Mouse (Mus musculus): ENCODE data around the gene Ftl1.
"Not testable (repeated sequence)": the region's sequence is repeated elsewhere in the genome, so short reads cannot be mapped to it uniquely, and the experiment has no call there.

Ftl1 gene

DNA sequence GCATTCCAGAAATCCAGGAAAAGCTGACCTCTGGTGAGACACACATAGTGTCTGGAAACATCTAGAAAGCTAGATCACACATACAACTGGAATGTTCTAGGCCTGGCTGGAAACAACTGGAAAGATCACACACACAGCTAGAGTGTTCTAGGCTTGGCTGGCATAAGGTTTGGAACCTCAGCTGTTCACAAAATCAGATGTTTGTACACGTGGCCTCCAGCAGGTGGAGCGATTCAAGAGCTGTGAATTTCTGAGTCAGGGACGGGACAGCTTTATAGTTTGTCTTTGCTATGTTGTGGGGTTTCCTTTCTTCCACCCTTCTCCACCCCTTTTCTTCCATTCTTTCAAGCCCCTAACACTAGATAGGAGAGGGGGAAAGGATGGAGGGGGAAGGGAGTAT, 17.3 kb upstream of the Ftl1 start:
- no peak for DNase-seq (ENCODE audit: extremely low read depth, low read depth, low spot score)

DNA sequence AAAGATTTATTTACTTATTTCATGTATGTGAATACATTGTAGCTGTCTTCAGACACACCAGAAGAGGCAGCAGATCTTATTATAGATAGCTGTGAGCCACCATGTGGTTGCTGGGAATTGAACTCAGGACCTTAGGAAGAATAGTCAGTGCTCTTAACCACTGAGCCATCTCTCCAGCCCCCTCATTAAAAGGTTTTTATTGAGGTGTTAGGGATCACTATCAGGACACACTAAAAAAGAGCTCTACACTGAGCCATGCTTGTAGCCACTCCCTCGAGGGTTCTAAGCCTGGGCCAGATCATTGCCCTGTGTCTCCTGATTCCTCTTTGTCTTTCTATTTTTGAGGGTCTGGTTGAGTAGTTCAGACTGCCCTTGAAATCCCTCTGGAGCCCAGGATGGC, 16.8 kb upstream of the Ftl1 start:
- no peak for DNase-seq (ENCODE audit: extremely low read depth, low read depth, low spot score)

DNA sequence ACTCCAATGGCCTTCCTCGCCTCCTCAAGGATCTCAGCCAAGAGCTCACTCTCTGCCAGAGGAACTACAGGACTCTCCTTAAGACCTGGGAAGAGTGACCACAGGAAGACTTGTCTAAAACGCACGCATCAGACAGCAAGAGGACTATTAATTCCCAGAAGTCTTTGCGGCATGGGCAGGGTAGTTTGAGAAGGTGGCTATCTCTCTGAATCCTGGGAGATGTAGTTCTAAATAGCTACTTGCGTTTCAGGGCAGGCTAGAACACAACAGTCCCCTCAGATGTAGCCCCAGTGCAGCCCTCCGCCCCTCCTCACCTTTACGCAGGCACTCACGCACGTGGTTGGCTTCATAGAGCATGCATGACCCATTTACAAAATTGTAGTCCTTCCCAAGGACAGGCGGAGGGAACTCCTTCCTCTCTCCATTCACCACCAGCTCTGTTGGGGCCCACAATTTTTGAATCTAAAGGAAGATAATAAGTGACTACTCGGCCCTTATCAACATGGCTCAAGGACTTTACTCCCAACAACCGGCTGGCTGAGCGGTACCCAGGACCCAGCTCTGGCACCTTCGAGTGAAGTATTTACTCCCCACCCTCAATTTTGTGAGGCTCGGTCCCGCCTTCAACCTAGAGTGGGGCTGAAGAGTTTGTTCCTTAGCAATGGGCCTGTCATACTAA, 15.7 kb upstream of the Ftl1 start:
- DNase-seq (ENCODE audit: extremely low read depth, low read depth, low spot score) = no peak

DNA sequence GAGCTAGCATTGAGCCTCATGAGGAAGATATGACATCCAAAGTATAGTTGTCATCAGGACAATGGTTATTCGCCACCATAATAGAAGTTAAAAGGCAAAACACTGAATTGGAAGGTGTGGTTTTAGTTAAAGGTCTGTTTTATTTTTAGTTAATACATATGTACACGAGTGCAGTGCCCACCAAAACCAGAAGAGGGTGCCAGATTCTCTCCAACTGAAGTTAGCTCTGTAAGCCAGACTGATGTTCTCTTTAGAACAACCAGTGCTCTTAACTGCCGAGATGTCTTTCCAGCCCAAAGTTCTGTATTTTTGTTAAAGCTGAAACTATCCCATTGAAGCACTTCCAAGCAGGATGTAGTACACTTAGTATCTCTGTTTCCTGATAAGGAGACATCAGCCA, 11.2 kb upstream of the Ftl1 start:
- no peak for DNase-seq (ENCODE audit: extremely low read depth, low read depth, low spot score)

DNA sequence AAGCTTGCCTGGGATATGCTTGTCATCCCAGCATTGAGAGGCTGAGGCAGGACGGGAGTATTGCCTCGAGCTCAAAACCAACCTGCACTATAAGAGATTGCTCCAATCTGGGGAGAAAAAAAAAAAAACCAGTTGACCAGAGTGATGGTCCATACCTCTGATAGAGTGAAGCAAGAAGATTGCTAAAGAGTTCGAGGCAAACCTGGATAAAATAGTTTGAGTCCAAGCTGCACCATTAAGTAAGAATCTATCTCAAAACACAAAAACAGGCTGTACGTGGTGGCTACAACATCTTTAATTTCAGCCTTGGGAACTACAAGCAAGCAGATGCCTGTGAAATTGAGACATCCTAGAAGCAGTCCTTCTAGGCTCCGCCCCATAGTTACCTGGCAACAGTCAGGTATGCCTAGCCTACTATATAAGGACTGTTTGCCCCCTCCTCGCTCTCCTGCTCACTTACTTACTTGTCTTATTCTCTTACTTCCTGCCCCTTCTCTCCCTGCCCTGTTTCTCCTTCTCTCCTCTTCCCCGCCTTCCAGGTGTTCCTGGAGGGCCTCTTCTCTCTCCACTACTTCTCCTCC, 7.5 kb upstream of the Ftl1 start:
- no peak for DNase-seq (ENCODE audit: extremely low read depth, low read depth, low spot score)

DNA sequence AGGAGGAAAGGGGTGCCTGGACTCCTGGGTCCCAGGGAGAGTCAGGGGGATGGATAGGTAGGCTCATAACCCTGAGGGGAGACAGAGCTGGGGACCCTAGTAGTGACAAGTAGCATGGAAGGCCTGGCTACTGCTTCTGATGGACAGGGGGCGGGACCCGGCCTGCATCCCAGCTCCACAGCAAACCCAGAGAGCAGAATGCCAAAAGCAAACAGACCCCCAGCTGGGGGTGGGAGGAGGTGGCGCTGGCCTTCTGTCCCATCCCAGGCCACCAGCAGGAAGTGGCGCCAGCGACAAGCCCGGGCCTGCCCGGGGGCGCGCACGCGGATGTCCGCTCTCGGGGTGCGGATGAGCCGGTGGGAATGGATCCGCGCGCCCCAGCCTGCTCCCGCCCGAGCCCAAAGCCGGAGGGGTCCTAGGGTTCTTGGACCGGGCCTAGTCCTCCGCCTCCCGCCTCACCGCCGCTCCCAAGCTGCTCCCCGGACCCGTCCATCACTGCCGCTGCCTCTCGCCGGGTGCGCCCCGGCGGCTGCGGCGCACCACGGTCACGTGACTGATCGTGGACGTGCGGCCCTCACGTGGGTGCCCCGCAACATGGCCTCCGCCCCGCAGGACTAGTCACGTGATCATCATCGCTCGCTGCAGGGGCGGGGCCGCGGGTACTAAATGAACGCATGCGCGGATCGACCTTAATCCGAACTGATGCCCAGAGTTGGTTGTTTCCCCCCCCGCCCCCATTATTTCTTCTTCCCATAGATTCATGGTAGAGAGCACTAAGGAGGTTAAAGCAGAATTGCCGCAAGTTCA, 6.8 kb upstream of the Ftl1 start, which contains the start of gene Bax:
Gene Bax, minus strand, starts transcription at position 616 of the 807 bp plus-strand sequence.
- DNase-seq (ENCODE audit: extremely low read depth, low read depth, low spot score) = no peak

DNA sequence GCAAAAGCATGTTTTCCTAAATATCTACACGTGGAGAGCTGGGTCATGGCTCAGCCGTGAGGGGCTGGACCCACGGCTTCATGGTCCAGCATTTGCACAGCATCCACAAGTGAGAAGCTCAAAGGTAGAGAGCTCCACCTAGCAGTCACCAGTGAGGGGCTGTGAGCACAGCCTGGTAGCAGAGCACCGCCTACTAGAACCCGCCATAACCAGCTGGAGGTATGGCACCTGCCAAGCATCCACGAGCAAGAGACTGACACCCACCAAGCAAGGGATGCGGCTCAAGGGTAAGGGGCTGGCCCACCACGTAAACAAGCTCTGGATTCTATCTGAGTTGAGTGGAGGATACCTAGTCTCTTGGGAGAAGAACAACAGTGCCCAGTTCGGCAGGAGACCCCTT, 5.9 kb upstream of the Ftl1 start:
- DNase-seq (ENCODE audit: extremely low read depth, low read depth, low spot score) = no peak

DNA sequence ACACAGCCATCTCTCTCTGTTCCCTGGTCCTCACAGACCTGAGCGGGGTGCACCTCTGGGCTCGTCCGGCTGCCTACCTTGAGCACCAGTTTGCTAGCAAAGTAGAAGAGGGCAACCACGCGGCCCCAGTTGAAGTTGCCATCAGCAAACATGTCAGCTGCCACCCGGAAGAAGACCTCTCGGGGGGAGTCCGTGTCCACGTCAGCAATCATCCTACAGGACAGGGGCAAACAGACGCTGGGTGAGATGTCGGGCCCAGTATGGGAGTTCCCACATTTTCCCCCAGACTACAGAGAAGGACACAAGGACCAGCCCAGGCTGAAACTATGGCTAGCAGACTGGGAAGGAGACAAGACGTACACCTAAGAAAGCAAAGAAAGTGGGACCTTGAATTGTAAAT, 5.4 kb upstream of the Ftl1 start:
- DNase-seq (ENCODE audit: extremely low read depth, low read depth, low spot score) = no peak

DNA sequence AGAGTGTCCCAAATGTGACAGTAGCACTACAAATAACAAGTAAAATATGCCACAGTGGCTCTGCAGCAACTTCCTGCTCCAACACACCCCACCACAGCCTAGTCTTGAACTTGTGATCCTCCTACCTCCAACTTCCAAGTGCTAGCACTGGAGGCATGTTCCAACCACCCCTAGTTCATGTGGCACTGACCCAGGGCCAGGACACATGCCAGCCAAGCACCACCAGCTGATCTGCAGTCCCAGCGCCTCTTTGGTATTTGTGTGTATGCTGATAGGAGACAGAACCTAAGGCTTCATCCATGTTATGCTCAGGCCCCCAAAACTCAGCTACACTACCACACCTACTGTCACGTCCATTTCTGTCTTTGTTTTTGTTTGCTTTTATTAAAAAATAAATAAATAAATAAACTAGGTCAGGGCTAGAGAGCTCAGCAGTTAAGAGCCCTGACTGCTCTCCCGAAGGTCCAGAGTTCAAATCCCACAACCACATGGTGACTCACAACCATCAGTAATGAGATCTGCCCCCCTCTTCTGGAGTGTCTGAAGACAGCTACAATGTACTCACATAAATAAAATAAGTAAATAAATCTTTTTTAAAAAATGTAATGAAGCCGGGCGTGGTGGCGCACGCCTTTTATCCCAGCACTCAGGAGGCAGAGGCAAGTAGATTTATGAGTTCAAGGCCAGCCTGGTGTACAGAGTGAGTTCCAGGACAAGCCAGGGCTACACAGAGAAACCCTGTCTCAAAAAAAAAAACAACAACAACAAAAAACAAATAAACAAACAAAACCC, 4.5 kb upstream of the Ftl1 start:
- DNase-seq (ENCODE audit: extremely low read depth, low read depth, low spot score) = no peak

DNA sequence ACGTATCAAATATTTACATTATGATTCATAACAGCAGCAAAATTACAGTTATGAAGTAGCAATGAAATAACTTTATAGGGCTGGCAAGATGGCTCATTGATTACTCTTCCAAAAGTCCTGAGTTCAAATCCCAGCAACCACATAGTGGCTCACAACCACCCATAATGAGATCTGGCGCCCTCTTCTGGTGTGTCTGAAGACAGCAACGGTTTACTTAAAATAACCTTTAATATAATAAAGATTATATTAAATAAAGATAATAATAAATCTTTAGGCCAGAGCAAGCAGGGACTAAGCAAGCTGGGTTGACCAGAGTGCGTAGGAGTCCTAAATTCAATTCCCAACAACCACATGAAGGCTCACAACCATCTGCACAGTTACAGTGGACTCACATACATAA, 3.2 kb upstream of the Ftl1 start:
- DNase-seq (ENCODE audit: extremely low read depth, low read depth, low spot score) = not testable (repeated sequence)

DNA sequence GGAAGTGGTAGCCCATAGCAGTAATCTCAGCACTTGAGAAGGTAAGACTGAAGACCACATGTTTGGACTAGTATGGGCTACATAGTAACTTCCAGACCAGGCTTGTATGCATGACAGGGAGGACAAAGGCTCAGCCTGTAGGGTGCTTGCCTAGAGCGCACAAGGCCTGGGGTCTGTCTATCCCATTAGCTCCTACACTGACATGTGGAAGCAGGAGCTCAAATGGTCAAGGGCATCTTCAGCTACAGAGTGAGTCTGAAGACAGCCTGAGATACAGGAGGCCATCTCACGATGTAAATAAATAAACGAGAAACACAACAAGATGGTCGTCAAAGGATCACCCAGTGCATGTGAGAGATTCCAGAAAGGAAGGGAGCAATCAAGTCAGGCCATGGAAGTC, 2.6 kb upstream of the Ftl1 start:
- DNase-seq (ENCODE audit: extremely low read depth, low read depth, low spot score) = no peak

DNA sequence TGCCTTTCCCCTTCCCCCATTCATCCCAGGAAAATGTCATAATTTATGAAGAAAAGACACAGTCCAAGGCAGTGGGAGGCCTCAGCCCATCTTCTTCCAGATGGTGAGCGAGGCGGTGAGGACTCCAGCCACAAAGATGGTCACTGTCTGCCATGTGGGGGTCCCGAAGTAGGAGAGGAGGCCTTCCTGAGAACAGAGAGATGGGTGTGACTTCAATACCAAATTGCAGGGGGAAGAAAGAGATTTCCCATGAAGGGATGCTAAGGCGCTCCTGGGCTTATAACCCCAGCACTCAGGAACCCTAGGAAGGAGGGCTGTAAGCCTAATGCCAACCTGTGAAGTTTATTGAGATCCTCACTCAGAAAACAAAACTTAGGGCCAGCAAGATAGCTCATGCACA, 2.1 kb upstream of the Ftl1 start:
- no peak for DNase-seq (ENCODE audit: extremely low read depth, low read depth, low spot score)

DNA sequence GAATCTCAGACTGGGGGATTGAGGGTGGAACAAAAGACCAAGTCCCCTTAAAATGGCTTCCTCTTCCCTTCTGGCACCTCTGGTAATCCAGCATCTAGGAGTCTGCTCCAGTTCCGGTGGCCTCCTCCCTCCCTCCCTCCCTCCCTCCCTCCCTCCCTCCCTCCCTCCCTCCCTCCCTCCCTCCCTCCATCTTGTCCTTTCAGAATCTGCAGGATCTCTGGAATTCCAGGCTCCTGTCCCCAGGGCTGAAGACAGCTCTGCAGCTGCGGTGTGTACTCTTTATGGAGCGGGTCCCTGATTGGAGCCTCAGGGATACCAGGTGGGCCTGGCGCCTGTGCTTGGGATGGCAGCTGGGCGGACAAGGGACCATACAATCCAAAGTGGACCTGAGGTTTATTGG, 1.6 kb upstream of the Ftl1 start:
- DNase-seq (ENCODE audit: extremely low read depth, low read depth, low spot score) = no peak

DNA sequence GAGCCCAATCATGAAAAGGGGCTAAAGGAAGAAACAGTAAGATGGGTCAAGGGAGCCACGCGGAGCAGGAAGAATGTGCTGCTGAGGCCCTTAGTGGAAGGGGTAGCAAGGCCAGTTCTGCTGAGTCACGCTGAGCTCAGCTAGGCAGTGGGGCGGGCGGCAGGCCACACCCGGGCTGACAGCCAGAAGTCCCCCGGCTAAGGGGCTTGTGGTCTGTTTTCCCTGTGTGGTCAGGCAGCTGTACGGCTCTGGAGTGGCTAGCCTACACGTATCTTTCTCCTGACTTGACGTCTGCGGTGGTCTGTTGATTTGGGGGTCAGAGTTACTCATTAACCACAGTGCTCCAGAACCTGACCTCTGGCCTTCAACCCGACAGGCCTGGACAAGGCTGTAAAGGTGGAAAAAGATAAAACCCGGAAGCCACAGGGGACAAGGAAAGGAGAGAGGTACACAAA, 1.2 kb upstream of the Ftl1 start:
- DNase-seq (ENCODE audit: extremely low read depth, low read depth, low spot score) = no peak

DNA sequence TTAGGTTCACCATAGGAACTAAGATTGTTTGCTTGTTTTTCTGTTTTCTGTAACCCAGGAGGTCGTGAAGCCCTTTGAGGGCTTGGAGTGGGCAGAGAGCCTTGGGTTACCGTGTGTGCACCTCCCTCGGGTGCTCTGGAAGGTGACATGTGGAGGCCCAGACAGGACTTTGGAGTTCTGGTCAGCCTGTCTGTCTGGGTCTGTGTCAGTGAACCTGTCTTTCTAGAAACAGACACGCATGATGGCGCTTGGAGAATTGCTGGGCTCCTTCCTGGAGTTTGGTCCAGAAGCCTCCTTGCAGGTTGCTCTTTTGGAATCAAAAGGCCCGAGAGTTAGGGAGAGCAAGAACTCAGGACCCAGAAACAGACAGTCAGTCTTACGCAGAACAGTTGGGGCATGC, 693 bp upstream of the Ftl1 start:
- DNase-seq (ENCODE audit: extremely low read depth, low read depth, low spot score) = no peak

DNA sequence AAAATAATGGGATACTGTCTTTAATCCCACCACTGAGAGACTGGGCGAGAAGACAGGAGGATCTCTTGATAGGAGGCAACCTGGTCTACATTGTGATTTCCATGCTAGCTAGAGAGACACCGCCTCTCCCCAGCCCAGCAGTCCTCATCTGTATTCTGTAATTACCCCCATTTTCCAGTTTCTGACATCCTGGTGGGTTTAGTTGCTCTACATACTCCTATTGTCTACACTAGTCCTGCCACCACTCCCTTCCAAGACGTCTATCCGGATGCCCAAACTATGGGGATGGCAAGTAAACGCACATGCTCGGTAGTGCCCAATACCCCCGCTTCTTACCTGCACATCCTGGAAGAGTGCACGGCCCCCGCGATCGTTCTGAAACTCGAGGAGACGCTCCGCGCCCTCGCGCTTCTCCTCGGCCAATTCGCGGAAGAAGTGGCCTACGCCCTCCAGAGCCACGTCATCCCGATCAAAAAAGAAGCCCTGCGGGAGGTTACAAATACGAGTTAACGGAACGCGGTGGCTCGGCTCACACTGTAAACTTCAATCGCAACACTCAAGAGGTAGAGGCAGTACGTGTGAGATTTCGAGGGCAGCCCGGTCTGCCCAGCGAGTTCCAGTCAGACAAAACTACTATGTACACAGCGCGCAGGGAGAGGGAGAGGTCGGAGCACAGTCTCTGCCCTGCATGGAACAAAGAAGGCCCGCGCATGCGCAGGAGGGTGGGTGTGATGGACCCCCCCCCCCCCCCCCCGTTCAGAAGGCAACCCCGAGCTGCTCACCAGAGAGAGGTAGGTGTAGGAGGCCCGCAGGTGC, 728 bp downstream of the Ftl1 start:
- no peak for DNase-seq (ENCODE audit: extremely low read depth, low read depth, low spot score)

DNA sequence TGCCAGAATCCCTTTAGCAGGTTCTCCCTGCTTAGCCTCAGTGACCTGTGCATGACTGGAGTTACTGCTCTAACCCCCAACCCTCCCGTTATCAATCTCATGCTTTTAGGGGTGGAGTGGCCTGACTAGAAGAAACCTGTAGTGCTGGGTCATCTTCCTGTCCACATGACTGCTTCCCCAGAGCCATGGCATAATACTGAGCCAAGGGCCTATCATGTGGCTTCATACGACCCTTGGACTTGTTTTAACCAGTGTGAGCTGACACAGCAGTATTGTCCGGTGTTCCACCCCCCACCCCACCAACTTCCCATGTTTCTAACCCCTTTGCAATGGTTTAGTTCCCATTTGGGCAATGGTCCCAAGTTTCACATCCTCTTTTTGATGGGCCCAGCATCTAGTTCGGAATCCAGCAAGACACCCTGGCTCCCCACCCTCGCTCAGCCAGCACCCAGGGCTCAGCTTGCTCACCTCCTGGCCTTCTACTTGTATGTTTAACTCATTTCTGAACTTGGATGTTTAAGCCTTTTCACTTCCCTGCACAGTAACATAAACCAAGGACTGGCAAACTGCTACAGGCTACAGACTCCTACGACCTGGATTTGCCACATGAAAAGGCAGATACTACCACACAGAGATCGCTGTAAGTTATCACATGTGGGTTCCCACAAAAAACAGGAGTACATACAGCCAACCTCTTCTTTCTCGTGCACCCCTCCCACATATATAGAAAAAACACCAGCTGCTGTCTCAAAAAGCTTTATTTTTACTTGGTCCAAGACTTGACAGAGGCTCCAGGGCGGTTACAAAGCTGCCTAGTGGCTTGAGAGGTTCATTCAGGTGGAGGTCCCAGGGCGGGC, 2.3 kb downstream of the Ftl1 start:
- no peak for DNase-seq (ENCODE audit: extremely low read depth, low read depth, low spot score)

DNA sequence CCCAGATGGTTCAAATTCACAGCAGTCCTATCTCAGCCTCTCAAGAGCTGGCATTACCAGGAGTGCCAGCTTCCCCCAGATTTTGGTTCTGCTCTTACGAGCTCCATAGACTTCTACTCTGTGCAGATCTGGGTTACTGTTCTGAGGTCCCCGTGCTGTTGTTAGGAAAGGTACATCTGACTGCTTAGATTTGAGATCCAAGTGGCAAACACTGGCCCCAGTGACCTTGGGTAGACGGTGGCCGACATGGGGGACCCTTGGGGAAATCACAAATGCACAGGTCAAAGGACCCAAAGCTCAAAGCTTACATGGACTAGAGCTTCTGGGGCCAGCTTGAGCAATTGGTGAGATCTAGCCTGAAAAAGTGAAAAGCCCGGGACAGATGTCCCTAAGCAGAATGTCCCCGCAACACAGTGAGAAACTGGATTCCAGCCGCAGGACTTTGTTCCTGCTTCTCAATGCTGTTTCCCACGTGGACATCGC, 2.9 kb downstream of the Ftl1 start:
- no peak for DNase-seq (ENCODE audit: extremely low read depth, low read depth, low spot score)

DNA sequence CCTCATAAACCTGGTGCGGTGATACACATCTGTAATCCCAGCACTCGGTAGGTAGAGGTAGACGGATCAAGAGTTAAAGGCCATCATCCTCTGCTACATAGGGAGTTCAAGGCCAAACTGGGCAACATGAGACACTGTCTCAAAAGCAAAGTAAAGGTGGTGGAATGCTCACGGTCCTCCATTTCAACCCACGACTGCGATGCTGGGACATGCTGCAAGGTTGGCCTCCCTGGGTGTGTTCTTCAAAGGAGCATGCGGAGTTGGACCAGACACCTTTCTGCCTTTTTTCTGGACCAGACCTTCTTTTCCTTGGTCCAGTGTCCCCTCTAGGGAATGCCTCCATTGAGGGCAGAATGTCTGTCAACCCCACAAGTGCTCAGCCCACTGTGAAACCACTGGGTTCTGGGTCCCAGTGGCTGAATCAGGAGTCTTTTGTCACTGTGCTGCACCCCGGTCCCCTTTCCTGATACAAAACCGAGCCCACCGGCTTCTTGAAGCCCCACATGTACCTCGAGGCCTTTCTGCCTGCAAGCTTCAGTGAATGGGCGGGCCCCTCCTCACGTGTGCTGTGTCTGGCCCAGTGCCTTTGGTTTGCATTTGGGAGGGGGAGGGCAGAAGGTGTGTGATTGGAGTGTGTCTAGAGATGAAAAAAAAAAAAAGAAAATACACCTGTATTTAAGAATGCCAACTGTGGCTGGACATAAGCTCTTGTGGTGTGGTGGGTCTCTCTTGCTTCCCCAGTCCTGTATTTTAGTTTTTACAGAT, 3.6 kb downstream of the Ftl1 start:
- DNase-seq (ENCODE audit: extremely low read depth, low read depth, low spot score) = no peak

All from fat pad, adult 2 months (tissue).